Mouse (Mus musculus) adrenal gland, adult 18-20 months (tissue): ENCODE data around the gene Epb41l5. TPM values are rescaled to one million over a fixed set of nuclear protein-coding genes. Genes with fewer than 3 reads are reported as not detected.
A peak's percentile ranks its signal among the peaks of the same experiment; 100 is the strongest.

Experiments used
- DNase-seq, 2 experiments: peaks; one replicate each; pipeline ENCODE4 v3.0.0; 2021 to 2022; ENCODE audit warnings: low spot score in 2 of 2
- total RNA-seq, 2 experiments: library from RNA; stranded (reverse); gene quantifications; 1 replicate in 1 of 2; 2 replicates in 1 of 2; pipeline ENCODE4 v1.2.3; 2021

Epb41l5 gene
- total RNA-seq, 2 experiments from 2014 or later: 10.1 to 10.9 TPM

GRCm38 (mm10) chr1:119602448-119602847 is 46.4 kb downstream of the Epb41l5 start:
- DNase-seq: no peak

DNA sequence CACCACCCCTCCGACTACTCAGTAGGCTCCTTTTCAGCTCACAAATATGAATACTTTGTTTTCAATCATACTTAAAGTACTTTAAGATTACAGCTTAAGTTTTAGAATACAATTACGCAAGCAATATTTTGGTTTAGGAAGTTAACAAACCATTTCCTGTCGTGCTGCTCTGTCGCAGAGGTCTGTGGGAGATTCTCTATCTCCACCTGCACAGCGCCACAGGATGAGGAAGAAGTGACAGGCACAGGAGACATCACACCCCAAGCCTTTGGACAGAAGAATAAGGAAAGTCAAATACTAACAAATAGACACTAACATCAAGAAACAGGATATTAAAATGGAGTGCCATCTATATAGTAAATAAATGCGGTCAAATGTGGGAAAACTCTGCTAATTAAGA is 49.9 kb downstream of the Epb41l5 start:
- no peak for DNase-seq

DNA sequence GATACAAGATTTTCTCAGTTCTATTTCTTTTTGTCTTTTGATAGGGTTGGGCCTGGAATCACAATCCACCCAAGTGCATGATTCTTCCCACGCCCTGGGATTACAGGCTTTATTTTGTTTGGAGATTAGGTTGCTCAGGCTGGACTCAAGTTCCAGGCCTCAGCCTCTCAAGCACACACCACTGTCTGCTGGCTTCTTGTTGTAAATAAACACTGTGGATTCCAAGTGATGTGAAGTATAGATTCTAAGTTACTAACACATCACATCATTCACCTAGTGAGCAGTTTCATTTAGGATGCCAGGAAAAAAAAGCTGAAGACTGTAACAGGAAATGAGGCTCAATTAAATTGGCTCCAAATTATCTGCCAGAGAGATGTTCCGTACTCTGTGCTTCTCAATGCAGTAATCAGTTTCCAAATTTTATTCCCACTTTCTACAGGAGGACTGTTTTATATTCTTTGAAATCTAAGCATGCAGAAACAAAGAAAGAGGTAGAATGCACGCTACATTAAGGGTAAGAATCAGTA is 51.8 kb downstream of the Epb41l5 start:
- DNase-seq: no peak

GRCm38 (mm10) chr1:119590041-119590440 is 58.8 kb downstream of the Epb41l5 start:
- DNase-seq: no peak

- no peak for DNase-seq
Observed at GRCm38 (mm10) chr1:119584974-119585373, 63.8 kb downstream of the Epb41l5 start.

DNA sequence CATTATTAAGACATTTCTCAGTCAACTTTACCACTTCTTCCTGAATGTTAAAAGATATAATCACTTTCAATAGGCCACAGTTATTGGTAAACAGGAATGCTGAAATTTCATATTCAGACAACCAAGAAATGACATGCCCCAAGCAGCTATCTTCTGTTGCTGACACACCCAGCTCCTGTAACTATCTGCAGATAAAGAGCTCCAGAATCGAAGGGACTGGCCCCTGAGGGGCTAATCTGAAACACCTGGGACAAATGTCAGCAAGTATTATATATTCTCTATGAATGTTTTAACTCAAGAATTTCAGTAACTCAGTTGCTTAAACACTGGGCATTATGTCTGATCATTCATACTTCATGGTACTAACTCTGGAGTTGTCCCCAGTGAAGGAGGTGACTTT is 78.7 kb downstream of the Epb41l5 start:
- DNase-seq: no peak

DNA sequence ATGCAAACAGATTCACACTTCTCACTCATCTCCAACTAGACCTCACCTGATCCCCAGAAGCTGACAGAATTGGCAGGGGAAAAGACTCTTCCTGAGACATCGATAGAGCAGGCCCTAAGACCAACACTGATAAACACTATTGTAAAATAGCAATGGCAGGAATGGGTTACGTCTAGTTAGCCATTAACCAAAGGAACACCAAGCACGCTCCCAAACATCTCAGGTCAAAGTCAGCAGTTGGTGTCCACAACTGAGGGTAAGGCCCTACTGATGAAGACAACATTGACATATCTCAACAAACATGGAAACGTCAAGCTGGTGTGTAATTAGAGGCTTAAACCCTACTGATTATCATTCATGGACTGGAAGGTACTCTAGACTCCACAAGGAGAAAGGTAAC is 83.3 kb downstream of the Epb41l5 start:
- DNase-seq: no peak

GRCm38 (mm10) chr1:119557641-119558395 is 91.0 kb downstream of the Epb41l5 start:
- DNase-seq: no peak

- DNase-seq: no peak
Observed at GRCm38 (mm10) chr1:119555651-119556050, 93.1 kb downstream of the Epb41l5 start.

DNA sequence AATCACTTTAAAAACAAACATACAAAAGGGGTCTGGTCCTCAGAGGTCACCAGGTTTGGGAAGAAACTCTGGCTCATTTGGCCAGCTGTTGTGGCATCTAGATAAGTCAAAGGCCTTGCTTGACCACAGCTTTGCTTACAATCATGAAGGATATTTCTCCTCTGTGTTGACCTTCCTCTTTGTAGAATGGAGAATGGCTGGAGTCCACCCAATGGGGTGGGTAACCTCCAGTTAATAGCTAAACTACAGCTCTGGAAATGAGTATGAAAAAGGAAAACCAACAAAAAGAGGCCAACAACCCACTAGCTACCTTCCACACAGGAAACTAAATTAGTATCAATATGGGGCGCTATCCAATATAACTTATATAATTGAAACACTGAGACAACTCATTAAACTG is 97.1 kb downstream of the Epb41l5 start:
- DNase-seq: no peak

DNA sequence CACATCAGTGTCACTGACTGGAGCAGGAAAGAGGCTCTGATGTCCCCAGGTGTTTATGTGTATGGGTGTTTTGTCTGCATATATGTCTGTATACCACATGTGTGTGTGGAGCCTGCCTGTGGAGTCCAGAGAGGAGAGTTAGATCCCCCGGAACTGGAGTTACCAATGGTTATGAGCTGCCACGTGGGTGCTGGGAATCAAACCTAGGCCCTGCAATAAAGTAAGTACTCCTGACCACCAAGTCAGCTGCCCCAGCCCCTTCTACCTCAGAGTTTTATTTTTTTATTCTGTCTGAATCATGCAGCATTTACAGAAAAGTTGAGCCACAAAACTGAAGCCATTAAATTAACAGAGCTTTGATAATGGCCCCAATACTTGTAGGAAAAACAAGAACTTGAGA is 98.7 kb downstream of the Epb41l5 start:
- DNase-seq: no peak

GRCm38 (mm10) chr1:119549327-119549689 is 99.5 kb downstream of the Epb41l5 start:
- DNase-seq: no peak

GRCm38 (mm10) chr1:119548668-119549326 is 100.0 kb downstream of the Epb41l5 start:
- peak; percentile 76 to 77 for DNase-seq

GRCm38 (mm10) chr1:119546490-119546889 is 102.3 kb downstream of the Epb41l5 start:
- DNase-seq: no peak

DNA sequence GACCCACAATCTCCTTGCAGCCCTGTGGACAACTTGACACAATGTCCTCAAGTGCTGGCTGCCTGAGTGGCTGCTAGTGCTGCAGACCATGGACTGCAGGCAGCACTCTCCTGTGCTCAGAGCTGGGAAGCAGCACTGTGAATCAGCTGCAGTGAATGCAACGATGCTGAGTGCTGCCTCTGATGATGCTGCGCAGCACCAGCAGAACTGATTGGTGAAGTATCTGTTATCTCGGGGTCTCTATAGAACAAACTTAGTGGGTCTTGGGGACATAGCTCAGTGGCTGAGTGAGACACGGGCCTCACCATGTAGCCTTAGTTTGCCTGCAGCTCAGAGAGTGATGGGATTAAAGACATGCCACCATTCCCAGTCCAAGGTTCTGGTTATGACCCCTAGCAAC is 103.1 kb downstream of the Epb41l5 start:
- DNase-seq: no peak

GRCm38 (mm10) chr1:119545164-119545563 is 103.6 kb downstream of the Epb41l5 start:
- no peak for DNase-seq

DNA sequence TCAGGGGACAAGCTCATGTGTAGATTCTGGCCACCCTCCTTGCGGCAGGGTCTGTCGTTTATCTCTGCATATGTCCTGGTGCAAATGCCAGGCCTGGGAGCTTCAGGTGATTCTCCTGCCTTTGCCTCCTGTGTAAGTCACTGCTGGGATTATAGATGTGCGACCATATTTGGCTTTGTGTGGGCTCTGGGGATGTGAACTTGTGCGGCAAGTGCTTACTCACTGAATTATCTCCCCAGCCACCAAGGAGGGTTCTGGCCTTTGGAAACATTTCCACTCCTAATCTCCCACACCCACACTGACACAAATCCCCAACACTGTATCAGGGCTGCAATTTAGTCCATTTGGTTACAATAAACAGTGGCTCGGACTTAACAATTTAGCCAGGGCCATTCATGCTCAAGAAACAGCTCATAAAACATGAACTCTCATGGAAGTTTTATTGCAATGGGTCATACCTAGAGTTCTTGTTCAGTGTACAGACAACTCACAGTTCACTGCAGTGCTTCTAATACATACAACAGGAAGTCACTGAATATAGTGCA is 104.1 kb downstream of the Epb41l5 start:
- DNase-seq: no peak

DNA sequence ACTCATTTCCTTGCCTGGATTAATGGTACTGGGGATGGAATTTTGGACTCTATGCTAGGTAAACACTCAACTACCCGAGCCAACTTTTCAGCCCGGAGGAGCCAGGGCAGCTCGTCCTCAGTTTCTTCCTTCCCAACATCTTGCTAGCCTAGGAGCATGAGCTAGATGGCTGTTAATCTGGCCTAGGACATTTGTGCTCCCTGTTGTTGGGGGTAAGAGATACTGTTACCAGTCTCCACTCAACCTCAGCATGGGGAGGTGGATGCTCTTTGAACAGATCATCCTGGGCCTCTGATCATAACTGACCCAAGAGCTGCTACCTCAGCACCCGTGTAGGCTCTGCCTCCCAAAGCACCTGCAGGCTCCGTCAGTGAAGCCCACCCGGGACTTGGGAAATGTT is 105.5 kb downstream of the Epb41l5 start:
- DNase-seq: no peak

GRCm38 (mm10) chr1:119541570-119541969 is 107.2 kb downstream of the Epb41l5 start:
- no peak for DNase-seq

GRCm38 (mm10) chr1:119540836-119541557 is 107.8 kb downstream of the Epb41l5 start:
- DNase-seq: no peak

DNA sequence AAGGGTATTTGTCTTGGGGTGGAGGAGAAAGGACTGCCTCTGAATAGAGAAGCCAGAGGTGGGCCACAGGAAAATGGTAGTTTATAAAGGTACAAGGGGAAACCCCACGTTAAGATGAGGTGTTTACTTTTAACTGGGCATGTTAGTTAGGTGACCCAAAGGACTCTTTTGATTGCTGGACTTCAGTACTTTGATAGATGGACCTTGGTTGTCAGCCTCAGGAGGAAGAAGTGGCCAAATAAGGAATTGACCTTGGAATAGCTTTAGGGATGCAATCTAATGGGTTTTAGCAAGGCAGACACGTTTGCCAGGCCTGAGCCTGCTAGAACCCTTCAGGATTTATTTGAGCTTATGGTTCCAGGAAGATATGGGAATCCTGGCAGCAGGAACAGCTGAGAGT is 109.5 kb downstream of the Epb41l5 start:
- no peak for DNase-seq

DNA sequence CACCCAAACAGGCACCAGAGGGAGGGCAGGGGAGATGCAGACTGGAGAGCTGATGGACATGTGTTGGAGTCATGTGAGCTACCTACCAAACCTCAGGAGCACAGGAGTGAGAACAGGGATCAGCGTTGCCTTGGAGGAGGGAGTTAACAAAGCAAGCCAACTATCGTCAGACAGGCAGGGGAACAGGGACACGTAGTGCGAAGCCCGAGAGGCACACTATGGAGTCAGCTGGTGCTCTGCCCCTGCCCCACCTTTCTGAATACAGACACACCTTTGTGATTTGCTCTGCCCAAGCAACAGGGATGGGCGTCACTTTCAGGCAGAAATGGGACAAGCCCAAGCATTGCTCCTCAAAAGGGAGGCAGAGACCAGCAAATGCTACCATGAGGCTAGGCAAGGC is 111.1 kb downstream of the Epb41l5 start:
- DNase-seq: no peak
